Mouse (Mus musculus) limb, embryonic 14.5 days (tissue): Measurements from ENCODE around the gene Tas2r107. TPM values are rescaled to one million over a fixed set of nuclear protein-coding genes. Genes with fewer than 3 reads are reported as not detected.

Experiments
- polyA plus RNA-seq, 2 experiments: library from polyadenylated mRNA; depleted of rRNA in 1 of 2; stranded (reverse) in 1 of 2; unstranded in 1 of 2; fragments of >200 nt; fragmentation: Nextera tagmentation in 1 of 2; extraction: Ambion mirVana in 1 of 2; gene quantifications; 2 replicates each; pipeline versions ENCODE4 v1.2.1 to v1.2.3; 2012 to 2014

The Tas2r107 gene
- polyA plus RNA-seq, 2 experiments = not detected

Other genes starting within 250 kb of the Tas2r107 start
- not detected in 2 replicates for gene 5430401F13Rik, start 173.7 kb downstream of the Tas2r107 start, polyA plus RNA-seq (2012; rRNA removed)
- not detected in 2 replicates for gene 5430401F13Rik, start 173.7 kb downstream of the Tas2r107 start, polyA plus RNA-seq (2014; fragmentation: Nextera tagmentation; extraction: Ambion mirVana)
- gene Gm6619, start 173.7 kb downstream of the Tas2r107 start, polyA plus RNA-seq (2012; rRNA removed) = not detected in 2 replicates
- gene Gm6619, start 173.7 kb downstream of the Tas2r107 start, polyA plus RNA-seq (2014; fragmentation: Nextera tagmentation; extraction: Ambion mirVana) = not detected in 2 replicates
- gene Tas2r130, start 29.2 kb downstream of the Tas2r107 start, polyA plus RNA-seq (2012; rRNA removed) = not detected in 2 replicates
- not detected in 2 replicates for gene Tas2r130, start 29.2 kb downstream of the Tas2r107 start, polyA plus RNA-seq (2014; fragmentation: Nextera tagmentation; extraction: Ambion mirVana)
- not detected in 2 replicates for gene Tas2r106, start 18.7 kb upstream of the Tas2r107 start, polyA plus RNA-seq (2012; rRNA removed)
- gene Tas2r106, start 18.7 kb upstream of the Tas2r107 start, polyA plus RNA-seq (2014; fragmentation: Nextera tagmentation; extraction: Ambion mirVana) = not detected in 2 replicates
- gene Tas2r104, start 25.6 kb upstream of the Tas2r107 start, polyA plus RNA-seq (2012; rRNA removed) = not detected in 2 replicates
- not detected in 2 replicates for gene Tas2r104, start 25.6 kb upstream of the Tas2r107 start, polyA plus RNA-seq (2014; fragmentation: Nextera tagmentation; extraction: Ambion mirVana)
- gene Tas2r105, start 27.3 kb upstream of the Tas2r107 start, polyA plus RNA-seq (2012; rRNA removed) = not detected in 2 replicates
- not detected in 2 replicates for gene Tas2r105, start 27.3 kb upstream of the Tas2r107 start, polyA plus RNA-seq (2014; fragmentation: Nextera tagmentation; extraction: Ambion mirVana)
- not detected in 2 replicates for gene Tas2r114, start 29.9 kb upstream of the Tas2r107 start, polyA plus RNA-seq (2012; rRNA removed)
- not detected in 2 replicates for gene Tas2r114, start 29.9 kb upstream of the Tas2r107 start, polyA plus RNA-seq (2014; fragmentation: Nextera tagmentation; extraction: Ambion mirVana)